Mouse (Mus musculus): ENCODE measurements at regions not wholly inside any gene's neighbourhood (a gene's known extent, or its start where the extent isn't known, plus 50 kb on each side); places are given as distances from the start of the nearest gene placed in this dataset.

DNA sequence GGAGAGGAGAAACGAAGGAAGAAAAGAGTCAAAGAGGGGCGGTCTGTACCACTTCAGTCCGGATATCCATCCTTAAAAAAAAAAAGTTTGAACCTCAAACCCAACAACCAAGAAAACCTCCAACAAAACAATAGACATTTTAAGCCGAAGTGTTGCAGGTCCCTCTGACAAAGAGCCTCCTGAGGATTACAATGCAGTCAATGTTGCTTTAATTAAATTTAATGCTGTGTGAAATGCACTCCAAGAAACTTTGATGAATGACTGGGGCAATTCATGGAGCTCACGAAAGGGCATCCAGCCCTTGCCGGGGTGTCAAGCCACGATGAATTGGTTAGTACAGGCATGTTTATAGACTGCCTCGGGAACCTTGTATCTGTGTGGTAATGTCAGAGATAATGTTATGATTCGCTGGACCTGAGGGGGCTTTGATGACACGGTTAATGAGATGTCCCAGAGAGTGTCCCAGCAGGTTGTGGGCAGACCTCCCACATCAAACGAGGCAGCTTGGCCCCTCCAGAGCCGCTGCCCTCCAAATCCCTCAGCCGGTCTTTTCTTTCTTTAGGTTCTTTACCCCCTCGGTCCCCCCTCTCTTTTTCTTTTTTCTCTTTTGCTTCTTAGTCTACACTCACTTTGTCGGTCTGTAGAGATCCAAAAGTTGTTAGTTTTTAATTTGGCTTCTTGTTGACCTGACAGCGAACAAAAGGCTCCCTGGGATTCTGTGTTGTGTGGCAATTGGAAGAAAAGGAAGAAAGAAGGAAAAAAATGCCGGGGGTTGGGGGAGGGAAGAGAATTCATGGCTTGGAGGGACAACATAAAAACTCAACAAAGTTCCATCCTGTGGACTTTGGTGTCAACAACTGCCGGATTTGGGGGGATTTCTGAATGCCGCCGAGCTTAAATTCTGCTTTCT is 341.5 kb downstream of the Nkx6-1 start:
- DNase-seq (ENCODE audit: low spot score in 2 of 2), result no peak
- intact Hi-C loops (cut with DNase I), result no loop called here

DNA sequence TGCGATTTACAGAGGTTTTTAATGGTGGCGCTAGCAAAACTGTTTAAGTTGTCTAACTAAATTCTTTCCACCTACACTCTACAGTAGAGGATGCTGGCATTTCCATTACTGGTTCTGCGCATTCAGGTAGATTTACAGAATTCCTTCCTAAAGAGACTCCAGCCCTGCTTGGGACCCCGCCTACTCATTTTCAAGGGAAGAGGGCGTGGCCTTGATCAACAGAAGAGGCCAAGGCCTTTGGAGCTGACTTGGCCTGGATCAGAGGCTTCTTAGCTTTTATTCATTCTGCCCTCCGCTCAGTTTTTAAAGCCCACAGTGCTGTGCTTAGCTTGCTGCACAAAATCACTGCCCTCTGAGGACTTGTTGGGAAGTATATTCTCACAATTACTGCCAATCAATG is 364.8 kb downstream of the Nkx6-1 start:
- intact Hi-C loops (cut with DNase I), result no loop called here
- no peak for DNase-seq (ENCODE audit: low spot score in 2 of 2)

DNA sequence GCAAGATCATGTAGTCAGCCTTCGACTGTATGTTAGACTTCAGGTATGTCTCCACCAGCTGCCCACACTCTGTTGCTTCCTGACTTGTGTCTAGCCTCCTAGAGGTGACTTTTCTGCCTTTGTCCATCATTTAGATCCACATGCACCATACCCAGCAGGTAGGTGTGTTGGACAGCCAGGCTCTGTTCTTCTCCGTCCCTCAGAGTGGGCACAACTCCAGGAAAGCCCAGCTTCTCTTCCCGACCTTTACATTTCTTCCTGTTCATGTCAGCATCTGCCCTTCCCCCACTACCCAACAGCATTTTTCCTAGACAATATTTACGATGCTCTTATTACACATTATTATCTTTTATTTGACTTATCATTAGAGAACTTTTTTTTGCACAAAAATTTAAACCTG is 366.4 kb downstream of the Nkx6-1 start:
- no peak for DNase-seq (ENCODE audit: low spot score in 2 of 2)
- intact Hi-C loops (cut with DNase I), result no loop called here

DNA sequence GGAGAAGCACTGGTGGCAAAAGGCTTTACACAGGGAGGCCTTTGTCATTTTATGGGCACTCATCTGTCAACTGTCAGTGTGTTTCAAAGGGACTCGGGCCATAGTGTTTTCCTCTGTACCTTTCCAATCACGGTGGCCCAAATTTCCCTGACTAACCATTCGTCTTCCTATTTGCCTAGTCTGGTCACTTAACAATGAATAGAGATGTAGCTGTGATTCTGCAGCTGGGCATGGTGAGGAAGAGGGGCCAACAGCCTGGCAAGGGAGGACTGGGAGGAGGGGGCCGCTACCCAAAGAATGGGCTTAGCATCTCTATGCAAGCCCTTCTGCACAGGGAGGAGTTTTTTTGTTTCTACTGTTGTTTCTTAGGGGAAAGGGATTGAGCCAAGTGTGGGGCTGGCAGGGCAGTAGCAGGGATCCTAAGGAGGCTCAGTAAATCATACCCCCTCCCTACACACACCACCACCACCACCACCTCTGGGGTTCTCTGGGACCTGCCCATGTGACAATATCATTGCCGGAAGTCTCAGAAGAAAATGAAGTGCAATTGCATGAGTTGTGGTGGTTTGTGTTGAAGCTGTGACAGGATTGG is 367.2 kb downstream of the Nkx6-1 start:
- intact Hi-C loops (cut with DNase I), result no loop called here
- no peak for DNase-seq (ENCODE audit: low spot score in 2 of 2)

DNA sequence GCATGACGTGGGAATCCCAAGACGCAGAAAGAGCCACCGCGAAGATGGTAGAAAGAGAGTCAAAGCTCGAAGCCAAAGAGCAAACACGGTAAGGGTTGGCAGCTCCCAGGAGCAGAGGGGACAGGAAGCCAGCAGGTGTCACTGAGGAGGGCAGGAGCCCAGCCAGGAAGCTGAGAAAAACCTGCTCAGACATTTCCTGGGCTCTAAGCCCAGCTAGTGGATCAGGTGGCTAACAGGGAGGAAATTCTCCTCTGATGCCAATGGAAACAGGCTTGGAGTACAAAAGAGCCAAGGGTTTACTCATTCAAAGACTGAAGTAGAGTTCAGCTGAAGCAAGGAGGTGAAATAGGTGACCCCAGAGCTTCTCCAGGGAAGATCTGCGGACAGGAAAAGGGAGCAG is 368.9 kb downstream of the Nkx6-1 start:
- peak in 1 of 2 experiments; percentile 6 for DNase-seq (ENCODE audit: low spot score in 2 of 2)
- intact Hi-C loops (cut with DNase I), result no loop called here

DNA sequence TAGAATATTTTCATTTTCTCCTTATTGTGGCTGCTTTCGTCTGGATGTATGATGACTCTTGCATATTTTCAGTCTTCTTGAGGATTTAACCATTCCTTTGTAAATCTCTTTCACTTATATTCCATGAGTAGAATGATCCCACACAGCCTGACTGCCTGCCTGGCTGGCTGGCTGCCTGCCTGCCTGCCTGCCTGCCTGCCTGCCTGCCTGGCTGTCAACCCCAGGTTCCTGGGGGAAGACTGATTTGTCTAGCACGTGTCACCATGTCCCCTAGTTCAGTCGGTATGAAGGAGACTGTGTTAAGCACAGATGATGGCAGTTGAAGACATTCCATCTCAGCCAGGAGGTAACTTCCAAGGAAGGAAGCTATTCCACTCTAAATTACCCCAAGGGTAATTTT is 370.8 kb downstream of the Nkx6-1 start:
- DNase-seq (ENCODE audit: low spot score in 2 of 2), result no peak

DNA sequence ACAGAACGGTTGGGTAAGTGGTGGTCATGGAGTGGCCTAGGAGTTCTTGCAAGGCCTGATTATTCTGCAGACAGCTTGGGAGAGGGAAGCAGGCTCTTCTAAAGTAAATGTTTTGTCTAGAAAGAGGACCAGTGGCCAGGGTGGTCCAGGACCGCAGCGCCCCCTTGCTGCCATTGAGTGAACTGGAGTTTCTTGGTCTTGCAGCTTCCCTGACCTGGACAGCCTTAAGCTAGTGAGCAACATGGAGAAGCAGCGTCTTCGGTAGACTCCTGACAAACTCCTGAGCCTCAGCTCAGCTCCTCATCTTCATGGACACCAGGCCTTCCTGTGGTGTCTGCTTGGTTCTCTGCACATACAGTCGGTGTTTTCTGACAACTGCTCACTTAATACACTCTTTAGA is 376.4 kb downstream of the Nkx6-1 start:
- DNase-seq (ENCODE audit: low spot score in 2 of 2), result peak in 1 of 2 experiments; percentile 12
- intact Hi-C loops (cut with DNase I), result no loop called here

More for the DNA sequence above, 370.8 kb downstream of the Nkx6-1 start:
- intact Hi-C loops (cut with DNase I), result no loop called here

DNA sequence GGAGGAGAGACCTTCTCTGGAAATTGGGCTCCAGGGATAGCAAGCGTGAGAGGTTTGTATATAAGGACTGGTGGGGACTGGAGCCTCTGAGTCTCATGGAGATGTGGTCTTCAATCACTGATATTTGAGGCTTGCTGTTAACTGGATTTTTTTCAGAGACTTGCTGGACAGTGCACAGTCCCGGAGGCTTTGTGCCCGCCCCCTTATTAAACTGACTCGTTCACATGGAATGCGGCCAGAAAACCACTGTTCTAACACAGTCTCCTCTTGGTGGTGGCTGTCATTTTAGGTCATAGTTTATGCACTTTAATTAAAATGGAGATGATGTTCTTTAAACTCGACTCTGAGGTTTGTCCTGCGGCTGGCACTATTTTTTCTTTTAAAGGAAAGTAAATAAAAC is 378.9 kb downstream of the Nkx6-1 start:
- no peak for DNase-seq (ENCODE audit: low spot score in 2 of 2)
- intact Hi-C loops (cut with DNase I), result no loop called here

DNA sequence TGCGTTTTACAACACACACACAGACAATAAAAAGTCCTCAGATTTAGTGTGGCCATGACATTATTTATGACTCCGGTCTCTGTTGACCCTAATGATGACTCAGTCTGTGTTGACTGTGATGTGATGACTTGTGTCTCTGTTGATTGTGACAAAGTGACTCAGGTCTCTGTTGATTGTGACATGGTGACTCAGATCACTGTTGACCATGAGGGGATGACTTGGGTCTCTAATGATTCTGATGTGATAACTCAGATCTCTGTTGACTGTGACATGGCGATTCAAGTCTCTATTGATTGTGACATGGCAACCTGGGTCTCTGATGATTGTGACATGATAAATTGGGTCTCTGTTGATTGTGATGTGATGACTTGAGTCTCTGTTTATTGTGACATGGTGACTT is 405.0 kb downstream of the Gpat3 start:
- no peak for DNase-seq (ENCODE audit: low spot score in 2 of 2)
- intact Hi-C loops (cut with DNase I), result no loop called here

DNA sequence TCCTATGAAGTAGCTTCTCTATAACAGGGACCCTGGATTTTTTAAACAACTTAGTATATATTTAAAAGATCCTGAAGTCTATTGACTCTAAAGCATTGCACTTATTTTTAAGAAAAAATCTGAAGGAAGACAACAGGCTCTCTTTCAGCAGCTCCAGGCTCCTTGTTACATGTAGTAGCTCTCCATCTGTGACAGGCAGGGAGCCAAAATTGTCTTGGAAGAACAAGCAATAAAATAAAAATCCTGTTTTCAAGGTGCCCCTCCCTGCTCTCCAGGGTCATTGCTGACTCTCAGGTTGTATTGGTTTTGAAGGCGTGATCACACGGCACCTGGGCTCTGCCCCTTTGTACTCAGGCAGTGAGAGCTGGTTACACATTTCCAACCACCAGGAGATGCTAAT is 397.1 kb downstream of the Gpat3 start:
- intact Hi-C loops (cut with DNase I), result no loop called here

DNA sequence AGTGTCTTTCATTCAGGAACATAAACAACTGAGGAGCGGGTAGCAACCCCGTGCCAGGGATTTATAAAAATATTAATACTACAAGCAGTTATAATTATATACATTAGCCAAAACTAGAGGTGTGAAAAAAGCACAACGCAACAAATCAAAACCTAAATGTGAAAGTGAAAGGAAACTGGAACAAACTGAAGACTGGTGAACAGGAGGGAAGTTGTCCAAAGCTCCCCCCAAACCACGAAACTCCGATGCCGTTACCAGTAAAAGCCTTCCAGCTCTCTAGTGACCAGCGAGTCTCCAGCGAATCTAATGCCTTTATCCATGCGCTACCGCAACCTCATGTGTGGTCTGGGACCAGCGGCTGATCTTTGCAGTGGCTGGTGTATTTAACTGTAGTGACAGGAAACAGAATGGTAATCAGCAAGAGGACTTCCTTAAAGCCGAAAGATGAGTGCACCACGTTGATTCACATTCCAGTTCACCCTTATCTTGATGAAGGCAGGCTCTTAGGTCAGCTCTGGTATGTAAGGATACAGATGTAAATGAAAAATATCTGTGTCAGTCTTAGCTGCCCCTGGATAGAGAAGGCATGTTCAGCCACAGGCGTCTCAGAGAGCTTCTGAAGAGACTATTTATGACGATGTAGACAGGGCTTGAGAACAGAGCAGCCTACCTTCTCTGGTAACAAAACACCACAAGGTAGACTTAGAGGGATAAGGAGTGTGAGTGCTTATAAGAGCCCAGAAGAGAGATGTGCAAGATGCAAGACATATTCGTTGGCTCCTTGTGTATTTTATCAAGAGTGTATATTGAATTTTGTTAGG is 394.0 kb downstream of the Gpat3 start:
- intact Hi-C loops (cut with DNase I), result no loop called here
- DNase-seq (ENCODE audit: low spot score in 2 of 2), result no peak

More for the DNA sequence above, 397.1 kb downstream of the Gpat3 start:
- peak; percentile 61 to 76 for DNase-seq (ENCODE audit: low spot score in 2 of 2)

DNA sequence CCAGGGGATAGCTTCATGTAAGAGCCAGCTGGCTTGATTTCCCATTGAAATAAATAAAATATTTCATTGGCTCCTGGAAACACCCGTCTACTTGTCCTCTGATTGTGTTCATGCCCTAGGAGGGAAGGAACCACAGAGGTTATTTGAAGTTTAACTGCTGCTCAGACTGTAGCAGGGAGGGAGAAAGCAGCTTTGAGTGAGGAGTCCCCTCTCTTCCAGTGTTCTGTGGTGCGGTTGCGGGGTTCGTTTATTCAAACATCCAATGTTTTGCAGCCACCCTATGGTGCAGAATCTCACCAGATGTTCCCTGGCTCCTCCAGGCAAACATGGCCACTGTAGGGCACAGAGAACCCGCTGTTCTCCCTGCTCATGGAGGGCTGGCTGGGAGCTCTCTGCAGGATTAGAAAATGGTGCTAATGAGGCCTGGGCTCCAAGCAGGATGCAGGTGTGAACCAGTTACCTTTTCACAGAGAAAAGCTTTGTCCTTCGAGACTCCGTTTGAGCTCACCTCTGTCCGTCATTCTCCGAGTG is 390.7 kb downstream of the Gpat3 start:
- intact Hi-C loops (cut with DNase I), result no loop called here
- no peak for DNase-seq (ENCODE audit: low spot score in 2 of 2)

DNA sequence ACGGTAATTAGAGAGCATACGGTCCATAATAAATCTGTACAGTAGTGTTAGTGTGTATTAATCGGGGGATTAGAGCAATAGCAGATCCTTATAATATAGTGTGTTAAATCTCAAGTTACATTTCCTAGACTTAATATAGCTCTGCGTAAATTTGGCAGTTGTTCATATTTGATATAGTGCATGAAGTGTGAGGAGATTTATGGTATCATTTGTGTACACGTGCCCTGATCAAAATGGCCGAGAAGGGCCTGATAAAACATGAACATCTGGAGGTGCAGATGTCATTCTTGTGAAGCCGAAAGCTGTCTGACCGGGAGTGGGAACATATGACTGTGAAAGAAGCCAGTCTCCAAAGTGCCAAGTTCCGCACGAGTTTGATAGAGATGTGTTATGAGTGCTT is 376.9 kb downstream of the Gpat3 start:
- intact Hi-C loops (cut with DNase I), result no loop called here
- DNase-seq (ENCODE audit: low spot score in 2 of 2), result no peak

DNA sequence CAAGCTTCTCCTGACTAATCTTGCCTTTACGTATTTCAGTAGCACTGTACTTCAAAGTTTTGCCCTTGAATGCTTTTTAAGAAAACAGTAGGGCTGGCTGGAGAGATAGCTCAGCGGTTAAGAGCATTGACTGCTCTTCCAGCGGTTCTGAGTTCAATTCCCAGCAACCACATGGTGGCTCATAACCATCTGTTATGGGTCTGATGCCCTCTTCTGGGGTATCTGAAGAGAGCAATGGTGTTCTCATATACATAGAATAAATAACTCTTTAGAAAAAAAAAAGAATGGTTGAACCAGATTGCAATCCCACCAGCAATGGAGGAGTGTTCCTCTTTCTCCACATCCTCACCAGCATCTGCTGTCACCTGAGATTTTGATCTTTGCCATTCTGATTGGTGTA is 372.6 kb downstream of the Gpat3 start:
- intact Hi-C loops (cut with DNase I), result no loop called here
- DNase-seq (ENCODE audit: low spot score in 2 of 2), result no peak

DNA sequence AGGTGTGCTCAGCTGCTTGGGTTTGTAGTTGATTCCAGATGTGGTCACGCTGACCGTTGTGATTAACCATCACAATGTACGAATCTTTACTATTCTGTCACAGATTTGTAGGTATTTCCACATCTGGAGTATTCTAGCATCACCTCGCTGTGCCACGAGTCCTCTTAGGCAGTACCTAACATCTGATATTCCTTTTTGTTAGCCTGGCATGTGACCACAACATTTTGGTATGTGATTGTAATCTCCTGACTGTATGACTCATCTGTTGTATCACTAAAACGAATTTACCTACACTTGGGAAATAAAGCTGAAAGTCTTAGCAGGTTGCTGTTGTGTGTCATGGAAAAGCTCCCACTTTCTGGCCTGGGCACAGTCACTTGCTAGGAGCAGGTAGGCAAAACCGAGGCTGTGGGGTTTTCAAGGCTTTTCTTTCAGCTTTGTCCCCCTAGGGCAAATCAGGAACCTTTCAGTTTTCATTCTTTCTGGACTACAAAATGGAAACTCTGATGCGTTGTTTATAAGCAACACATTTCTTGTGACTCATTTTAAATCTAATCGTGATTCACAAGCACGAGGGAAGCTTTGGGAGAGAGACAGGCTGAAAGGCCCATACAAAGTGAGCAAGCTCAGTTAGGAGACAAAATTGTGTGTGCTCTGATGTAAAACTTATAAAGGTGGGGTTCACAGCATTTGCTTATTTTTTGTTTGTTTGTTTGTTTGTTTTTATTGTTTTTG is 371.5 kb downstream of the Gpat3 start:
- intact Hi-C loops (cut with DNase I), result no loop called here
- DNase-seq (ENCODE audit: low spot score in 2 of 2), result no peak

DNA sequence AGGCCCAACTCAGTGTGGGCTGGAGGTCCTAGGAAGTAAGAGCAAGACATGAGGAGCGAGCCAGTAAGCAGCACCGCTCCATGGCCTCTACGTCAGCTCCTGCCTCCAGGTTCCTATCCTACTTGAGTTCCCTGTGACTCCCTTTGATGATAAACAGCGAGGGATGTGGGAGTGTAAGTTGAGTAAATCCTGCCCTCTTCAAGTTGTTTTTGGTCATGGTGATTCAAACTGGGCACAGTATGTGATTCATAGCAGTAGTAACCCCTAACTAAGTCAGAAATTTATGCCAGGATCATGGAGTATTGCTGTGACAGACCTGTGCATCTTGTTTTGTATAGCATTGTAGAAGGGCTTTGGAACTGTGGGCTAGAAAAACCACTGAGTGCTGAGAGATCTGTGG is 366.5 kb downstream of the Gpat3 start:
- intact Hi-C loops (cut with DNase I), result no loop called here
- DNase-seq (ENCODE audit: low spot score in 2 of 2), result no peak

DNA sequence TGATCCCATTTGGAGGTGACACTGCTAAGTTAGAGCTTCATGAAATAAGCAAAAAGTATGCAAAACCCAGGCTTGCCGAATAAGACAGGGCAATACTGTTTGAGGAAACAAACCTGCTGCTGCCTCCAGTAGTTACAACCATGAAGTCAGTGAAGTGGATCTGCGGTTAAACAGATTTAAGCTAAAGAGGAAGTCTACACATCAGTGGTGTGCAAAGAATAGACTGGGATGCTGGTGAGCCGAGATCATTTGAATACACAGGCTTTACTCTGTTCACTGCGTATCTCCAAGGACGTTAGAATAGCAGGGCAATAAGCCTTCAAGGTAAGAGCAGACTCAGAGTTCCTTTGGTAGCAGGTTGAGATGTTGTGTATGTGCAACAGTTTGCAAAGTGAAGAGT is 362.6 kb downstream of the Gpat3 start:
- intact Hi-C loops (cut with DNase I), result no loop called here
- DNase-seq (ENCODE audit: low spot score in 2 of 2), result no peak

DNA sequence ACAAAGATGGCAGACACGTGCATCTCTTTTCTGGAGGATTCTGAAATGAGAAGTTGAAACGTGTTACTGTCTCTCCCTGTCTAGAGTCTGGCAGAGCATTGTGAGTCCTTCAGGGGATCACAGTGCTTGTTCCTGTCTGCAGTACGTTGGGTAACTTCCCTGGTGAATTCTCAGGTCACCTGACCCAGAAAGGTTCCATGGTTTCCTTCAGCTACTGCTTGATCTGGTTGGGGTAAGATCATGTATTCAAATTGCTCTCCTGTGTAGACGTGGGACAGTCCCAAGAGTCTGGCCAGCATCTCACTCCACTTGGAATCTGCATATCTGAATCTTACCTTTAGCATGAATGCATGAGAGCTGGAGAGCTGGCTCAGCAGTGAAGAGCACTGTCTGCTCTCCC is 350.0 kb downstream of the Gpat3 start:
- intact Hi-C loops (cut with DNase I), result no loop called here
- no peak for DNase-seq (ENCODE audit: low spot score in 2 of 2)

DNA sequence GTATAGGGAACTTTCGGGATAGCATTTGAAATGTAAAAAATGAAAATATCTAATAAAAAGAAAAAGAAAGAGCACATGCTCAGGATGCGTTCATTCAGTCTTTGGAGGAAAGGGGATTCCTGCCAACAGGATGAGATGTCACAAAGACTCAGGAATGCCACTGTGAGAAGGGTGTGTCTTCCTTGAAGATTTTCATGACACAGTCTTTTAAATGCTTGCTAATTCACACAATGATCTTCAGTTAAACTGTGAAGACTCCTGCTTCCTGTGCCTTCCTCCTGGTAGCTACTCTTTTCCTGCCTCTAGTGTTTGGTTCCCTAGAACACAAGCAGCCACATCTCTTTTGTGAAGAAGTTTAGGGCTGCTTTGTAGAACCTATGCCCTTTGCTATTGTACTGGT is 345.5 kb downstream of the Gpat3 start:
- no peak for DNase-seq (ENCODE audit: low spot score in 2 of 2)
- intact Hi-C loops (cut with DNase I), result no loop called here

DNA sequence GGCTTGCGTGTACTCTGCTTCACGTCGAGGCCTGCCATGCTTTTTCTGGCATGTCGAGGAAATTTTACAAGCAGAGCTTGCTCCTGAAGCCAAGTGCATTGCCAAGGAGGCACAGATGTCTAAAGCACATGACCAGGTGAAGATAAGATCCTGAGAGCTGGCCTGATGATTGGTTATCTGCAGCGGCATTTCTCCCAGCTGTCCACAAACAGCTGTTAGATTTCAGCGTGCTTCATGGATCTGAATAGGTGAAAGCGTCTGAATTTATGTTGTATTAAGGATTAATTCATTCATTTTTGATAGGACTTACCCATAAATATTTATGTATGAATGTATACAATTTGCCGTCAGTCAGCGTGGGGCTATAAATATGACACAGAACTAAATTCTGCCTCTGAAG is 327.7 kb downstream of the Gpat3 start:
- DNase-seq (ENCODE audit: low spot score in 2 of 2), result no peak
- intact Hi-C loops (cut with DNase I), result no loop called here
